Mouse (Mus musculus) lung, embryonic 15.5 days (tissue): Measurements from ENCODE around the gene Mif4gd. TPM values are rescaled to one million over a fixed set of nuclear protein-coding genes. Genes with fewer than 3 reads are reported as not detected.
A peak's percentile ranks its signal among the peaks of the same experiment; 100 is the strongest.

Experiments used
- ATAC-seq: fragments of 200-750 bp; cut with Nextera tagmentation; 2 replicates; pipeline ENCODE4 v1.8.0; 2017; ENCODE audit warnings: moderate number of reproducible peaks, borderline replicate concordance; ENCODE audit not compliant: low FRiP score, low TSS enrichment; ENCODE audit errors: extremely low read depth
- H3K27ac ChIP-seq: fragments of 300-500 bp; sonication (generic); 2 replicates; pipeline ENCODE4 v1.5.1; 2015; ENCODE audit warnings: moderate library complexity, mild to moderate bottlenecking, inconsistent platforms
- H3K27me3 ChIP-seq: fragments of 300-500 bp; sonication (generic); 2 replicates; pipeline ENCODE4 v1.6.1; 2015; ENCODE audit warnings: inconsistent platforms
- H3K36me3 ChIP-seq: fragments of 300-500 bp; sonication (generic); 2 replicates; pipeline ENCODE4 v1.6.1; 2015; ENCODE audit warnings: inconsistent platforms
- H3K4me1 ChIP-seq: fragments of 300-500 bp; sonication (generic); 2 replicates; pipeline ENCODE4 v1.6.1; 2015; ENCODE audit warnings: inconsistent platforms
- H3K4me2 ChIP-seq: fragments of 300-500 bp; sonication (generic); 2 replicates; pipeline ENCODE4 v1.6.1; 2015; ENCODE audit warnings: inconsistent platforms, mild to moderate bottlenecking, moderate library complexity
- H3K4me3 ChIP-seq: fragments of 300-500 bp; sonication (generic); 2 replicates; pipeline ENCODE4 v1.5.1; 2015; ENCODE audit warnings: mild to moderate bottlenecking, inconsistent platforms
- H3K9ac ChIP-seq: fragments of 300-500 bp; sonication (generic); 2 replicates; pipeline ENCODE4 v1.6.1; 2015; ENCODE audit warnings: inconsistent platforms
- H3K9me3 ChIP-seq: fragments of 300-500 bp; sonication (generic); 2 replicates; pipeline ENCODE4 v1.6.1; 2016; ENCODE audit warnings: inconsistent platforms
- WGBS: fragments of 180-500 bp; shearing (Covaris S2); methylation state at CpG from one replicate; pipeline ENCODE4 v1.1.7; 2015; 5-methylcytosine and 5-hydroxymethylcytosine counted together
- polyA plus RNA-seq: library from polyadenylated mRNA; unstranded; fragments of >200 nt; fragmentation: Nextera tagmentation; extraction: Ambion mirVana; gene quantifications from 2 replicates; pipeline ENCODE4 v1.2.1, GENCODE M21; 2015

The Mif4gd gene
- polyA plus RNA-seq, 1 experiment from 2014 or later = 32.3 TPM

DNA sequence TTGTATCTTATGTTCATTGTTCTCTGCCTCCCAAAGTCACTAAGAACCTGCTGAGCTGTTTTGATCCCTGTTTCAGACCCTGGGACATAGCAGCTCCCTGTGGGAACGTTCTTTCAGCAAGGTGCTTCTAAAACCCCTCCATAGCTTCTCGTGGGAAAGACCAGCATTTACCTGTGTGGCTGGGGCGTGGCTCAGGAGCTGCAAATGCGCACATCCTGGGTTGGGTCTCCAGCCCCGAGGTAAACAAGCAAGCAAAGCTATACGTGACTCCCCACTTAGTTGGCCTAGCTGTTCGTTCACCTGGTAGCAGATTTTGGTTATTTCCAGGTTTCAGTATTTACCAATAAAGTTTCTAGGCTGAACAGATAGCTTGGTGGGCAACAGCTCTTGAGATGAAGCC, 19.5 kb upstream of the Mif4gd start:
- ATAC-seq = no peak
- Histone ChIP-seq H3K4me3 (no peak overlapping the region), H3K36me3 (0 out of 2 replicates have a peak, but pooled peaks cover 2% of the 10 kb centered on the region), H3K9me3 (no peaks in the 10 kb centered on the region), H3K27ac (no peak overlapping the region), H3K9ac (no peak overlapping the region), H3K27me3 (no peaks in the 10 kb centered on the region), H3K4me1 (peaks cover 4% of the 10 kb centered on the region; the same call in 1 of the 2 replicates), H3K4me2 (no peak overlapping the region)
- WGBS = 72% methylated on average over 7 of the region's 7 CpGs

DNA sequence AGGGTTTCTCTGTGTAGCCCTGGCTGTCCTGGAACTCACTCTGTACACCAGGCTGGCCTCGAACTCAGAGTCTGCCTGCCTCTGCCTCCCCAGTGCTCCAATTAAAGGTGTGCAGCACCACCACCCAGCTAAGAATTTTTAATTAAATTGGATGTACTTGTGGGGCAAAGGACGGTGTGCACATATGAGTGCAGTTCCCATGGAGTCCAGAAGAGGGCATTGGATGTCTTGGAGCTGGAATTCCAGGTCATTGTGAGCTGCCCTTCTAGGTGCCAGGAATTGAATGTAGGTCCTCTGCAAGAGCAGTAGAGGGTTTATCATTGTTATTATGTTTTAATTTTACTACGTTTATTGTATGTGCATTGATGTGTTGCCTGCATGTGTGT, 18.7 kb upstream of the Mif4gd start:
- no peaks in the 10 kb centered on the region for H3K9me3 ChIP-seq
- peaks cover 9% of the 10 kb centered on the region; the same call in 1 of the 2 replicates for H3K4me1 ChIP-seq
- H3K4me3 ChIP-seq = no peak overlapping the region
- H3K9ac ChIP-seq = no peak overlapping the region
- H3K4me2 ChIP-seq = peak overlapping the region; percentile 18; the same call in 1 of the 2 replicates
- WGBS = 20% methylated on average over 3 of the region's 3 CpGs
- H3K36me3 ChIP-seq = 0 out of 2 replicates have a peak, but pooled peaks cover 2% of the 10 kb centered on the region
- no peaks in the 10 kb centered on the region for H3K27me3 ChIP-seq
- no peak for ATAC-seq
- 0 out of 2 replicates have a peak overlapping the region, but pooled peaks have one; percentile 39 for H3K27ac ChIP-seq

DNA sequence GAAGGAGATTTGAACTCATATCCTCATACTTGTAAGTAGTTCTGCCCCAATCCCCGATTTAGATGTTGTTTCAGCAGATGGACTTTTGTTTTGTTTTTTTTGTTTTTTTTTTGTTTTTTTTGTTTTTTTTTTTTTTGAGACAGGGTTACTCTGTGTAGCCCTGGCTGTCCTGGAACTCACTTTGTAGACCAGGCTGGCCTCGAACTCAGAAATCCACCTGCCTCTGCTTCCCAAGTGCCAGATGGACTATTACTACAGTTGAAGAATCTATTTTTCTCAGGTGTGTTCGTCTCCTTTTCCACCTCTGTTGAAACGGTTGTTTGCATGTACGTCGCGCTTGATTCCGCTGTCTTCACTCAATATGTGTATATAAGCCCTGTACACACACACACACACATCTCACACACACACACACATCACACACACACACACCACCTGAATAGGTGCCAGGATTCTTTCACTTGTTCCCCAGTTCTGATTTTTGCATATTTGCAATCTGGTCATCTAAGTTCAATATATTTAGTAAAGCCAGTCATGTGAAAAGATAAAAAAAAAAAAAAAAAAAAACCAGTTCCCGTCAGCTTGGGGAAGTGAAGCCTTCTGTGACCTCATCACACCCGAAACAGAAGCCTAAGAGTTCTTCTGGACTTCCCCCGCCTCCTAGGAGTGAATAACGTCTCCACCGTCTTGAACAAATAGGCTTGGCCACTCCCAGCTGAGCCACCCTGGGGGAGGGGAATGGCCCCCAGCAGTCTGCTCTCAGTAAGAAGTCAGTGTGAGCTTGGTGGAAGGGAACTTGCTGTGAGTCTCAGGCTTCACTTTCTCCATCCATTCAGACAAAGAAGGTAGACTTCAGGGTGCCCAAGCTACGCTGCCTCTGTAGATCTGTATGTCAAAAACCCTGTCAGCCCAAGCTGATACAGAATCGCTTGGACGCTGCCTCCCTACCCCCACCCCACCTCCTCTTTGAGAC, 18.0 kb upstream of the Mif4gd start:
- H3K27ac ChIP-seq = 0 out of 2 replicates have a peak overlapping the region, but pooled peaks have one; percentile 39
- no peaks in the 10 kb centered on the region for H3K27me3 ChIP-seq
- peak overlapping the region; percentile 18; the same call in 1 of the 2 replicates for H3K4me2 ChIP-seq
- no peak overlapping the region for H3K9ac ChIP-seq
- H3K36me3 ChIP-seq = 0 out of 2 replicates have a peak, but pooled peaks cover 2% of the 10 kb centered on the region
- WGBS = 41% methylated on average over 16 of the region's 16 CpGs
- peaks cover 9% of the 10 kb centered on the region; the same call in 1 of the 2 replicates for H3K4me1 ChIP-seq
- no peak for ATAC-seq
- H3K4me3 ChIP-seq = no peak overlapping the region
- H3K9me3 ChIP-seq = no peaks in the 10 kb centered on the region

DNA sequence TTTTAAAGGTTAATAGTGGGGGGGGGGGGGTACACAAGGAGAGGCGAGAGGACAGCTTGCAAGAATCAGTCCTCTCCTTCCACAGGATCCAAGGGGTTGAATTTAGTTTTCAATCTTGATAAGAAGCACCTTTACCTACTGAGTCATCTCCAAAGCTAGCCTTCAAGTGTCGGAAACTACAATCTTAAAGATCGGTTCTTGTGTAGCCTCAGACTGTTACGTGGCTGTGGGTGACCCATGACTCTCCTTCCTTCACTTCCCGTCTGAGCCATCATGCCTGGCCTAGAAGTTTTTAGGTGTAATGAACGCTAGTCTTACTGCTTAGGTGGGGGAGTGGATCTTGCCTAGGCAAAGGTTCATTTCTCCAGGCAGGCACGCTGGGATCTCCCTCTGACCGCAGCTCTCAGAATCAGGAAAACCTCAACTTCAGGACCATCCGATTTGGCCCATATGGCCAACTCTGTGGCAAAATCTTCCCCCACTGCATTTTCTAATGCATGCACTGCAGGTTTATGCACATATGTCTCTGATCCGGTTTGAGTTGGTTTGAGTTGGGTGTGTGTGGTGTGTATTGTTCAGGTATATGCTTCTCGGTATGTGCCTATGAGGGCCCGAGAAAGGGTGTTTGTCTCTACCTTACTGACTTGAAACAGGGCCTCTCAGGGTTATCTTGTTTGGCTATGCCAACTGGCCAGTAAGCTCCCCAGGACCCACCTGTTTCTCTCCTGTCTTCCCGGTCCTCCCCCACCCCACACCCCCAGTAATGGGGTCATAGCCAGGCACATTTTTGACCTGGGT, 17.2 kb upstream of the Mif4gd start:
- H3K36me3 ChIP-seq = 0 out of 2 replicates have a peak, but pooled peaks cover under 1% of the 10 kb centered on the region
- no peak overlapping the region for H3K27ac ChIP-seq
- no peak overlapping the region for H3K4me2 ChIP-seq
- 83% methylated on average over 13 of the region's 13 CpGs for WGBS
- no peak for ATAC-seq
- H3K4me3 ChIP-seq = no peak overlapping the region
- no peaks in the 10 kb centered on the region for H3K27me3 ChIP-seq
- no peak overlapping the region for H3K9ac ChIP-seq
- peaks cover 9% of the 10 kb centered on the region; the same call in 1 of the 2 replicates for H3K4me1 ChIP-seq
- no peaks in the 10 kb centered on the region for H3K9me3 ChIP-seq

DNA sequence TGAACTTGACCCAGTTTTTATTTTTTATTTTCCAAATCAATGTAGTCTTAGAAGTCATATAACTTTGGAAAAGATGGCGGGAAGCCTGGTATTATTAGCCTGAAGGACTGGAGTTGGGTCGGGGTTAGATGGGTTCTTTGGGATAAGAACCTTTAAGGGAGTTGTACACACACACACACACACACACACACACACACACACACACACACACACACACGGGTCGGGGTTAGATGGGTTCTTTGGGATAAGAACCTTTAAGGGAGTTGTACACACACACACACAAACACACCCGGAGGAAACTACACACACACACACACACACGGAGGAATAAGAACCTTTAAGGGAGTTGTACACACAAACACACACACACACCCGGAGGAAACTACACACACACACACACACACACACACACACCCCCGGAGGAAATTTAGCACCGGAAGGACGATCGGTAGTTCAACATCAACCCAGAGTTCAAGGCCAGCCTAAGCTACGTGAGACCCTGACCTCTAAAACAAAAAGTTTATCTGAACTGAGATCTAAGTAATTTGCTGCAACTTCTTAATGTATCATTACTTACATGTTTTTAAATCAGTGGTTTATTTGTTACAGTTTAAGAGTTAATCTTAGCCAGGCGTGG, 15.8 kb upstream of the Mif4gd start:
- ATAC-seq = peak; percentile 14; the same call in 1 of the 2 replicates
- Histone ChIP-seq H3K27me3 (no peaks in the 10 kb centered on the region), H3K36me3 (no peaks in the 10 kb centered on the region), H3K4me1 (peaks cover 9% of the 10 kb centered on the region; the same call in 1 of the 2 replicates), H3K9ac (peak overlapping the region; percentile 28), H3K4me2 (peak overlapping the region; percentile 91), H3K9me3 (no peaks in the 10 kb centered on the region), H3K4me3 (peak overlapping the region; percentile 70), H3K27ac (no peak overlapping the region)
- 48% methylated on average over 13 of the region's 13 CpGs for WGBS

DNA sequence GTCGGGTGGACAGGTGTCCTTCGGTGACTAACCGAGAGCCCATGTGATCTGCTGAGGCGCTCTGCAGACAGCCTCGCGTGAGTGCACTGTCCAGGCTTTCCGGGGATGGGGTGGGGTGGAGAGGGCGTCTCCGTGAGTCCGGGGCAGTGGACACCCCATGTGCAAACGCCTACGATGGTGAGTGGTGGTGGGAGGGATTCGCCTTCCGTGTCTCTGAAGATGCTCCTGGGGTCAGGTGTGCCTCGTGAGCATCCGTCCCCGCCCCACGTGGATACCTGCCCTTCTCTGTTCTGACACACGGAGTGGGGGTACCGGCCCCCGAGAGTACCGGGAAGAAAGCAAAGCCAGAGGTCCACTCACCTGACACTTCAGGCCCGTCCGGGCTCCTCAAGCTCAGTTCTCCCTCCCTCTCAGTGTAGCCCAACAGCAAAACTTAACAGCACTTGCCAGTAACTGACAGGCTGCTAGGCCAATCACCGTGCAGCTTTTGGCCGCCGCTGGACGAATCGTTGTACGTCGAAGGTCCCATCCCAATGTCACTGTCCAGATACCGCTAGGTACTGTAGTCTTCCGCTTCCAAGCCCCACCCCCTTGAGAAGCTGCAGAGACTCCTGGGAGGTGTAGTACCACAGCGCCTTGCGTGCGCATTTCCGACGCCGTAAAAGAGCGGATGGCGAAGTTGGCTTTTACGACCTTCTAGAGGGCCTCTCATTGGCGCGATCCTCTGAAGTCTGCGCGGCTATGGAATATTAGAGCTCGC, 15.1 kb upstream of the Mif4gd start, which contains the start of gene Slc25a19:
Gene Slc25a19 (minus strand): TSS at position 591 of the 760 bp plus-strand sequence.
- peak; percentile 98 for ATAC-seq
- Histone ChIP-seq H3K9me3 (no peaks in the 10 kb centered on the region), H3K4me2 (peak within 1 kb of the TSS; percentile 91), H3K27ac (no peak within 1 kb of the TSS; the same call in 1 of the 2 replicates), H3K4me1 (peaks cover 9% of the 10 kb centered on the region; the same call in 1 of the 2 replicates), H3K27me3 (no peaks in the 10 kb centered on the region), H3K36me3 (no peaks in the 10 kb centered on the region; the same call in 1 of the 2 replicates), H3K4me3 (peak within 1 kb of the TSS; percentile 70), H3K9ac (peak within 1 kb of the TSS; percentile 67)
- under 1% methylated on average over 47 of the region's 47 CpGs for WGBS

DNA sequence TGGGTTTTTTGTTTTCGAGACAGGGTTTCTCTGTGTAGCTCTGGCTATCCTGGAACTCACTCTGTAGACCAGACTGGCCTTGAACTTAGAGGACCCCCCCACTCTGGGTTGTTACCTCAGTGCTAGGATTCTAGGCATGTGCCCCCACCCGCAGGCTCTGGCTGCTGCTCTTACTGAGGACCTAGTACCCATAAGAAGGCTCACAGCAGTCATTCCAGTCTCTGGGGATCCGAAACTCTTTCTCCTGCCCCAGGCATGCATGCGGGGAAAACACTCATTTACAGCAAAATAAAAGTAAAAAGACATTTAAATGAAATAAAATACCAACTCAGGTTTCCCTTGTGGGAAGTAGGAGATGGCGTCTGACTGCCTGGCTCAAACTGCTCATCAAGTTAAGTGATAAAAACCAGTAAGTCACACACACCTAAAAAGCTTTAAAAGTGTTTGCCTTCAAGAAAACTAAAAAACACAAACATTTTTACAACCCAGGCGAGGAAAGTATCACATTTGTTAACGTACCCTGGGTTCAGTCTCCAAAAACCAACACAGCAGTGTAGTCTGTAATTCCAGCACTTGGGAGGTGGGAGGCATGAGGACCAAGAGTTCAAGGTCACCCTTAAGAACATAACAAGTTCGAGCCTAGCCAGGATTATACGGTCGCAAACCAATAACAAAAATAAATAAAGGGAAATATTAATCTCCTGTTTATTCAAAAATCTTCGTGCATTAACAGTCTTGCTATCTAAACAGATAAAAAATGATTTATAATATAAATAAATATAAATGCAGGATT, 14.3 kb upstream of the Mif4gd start:
- ATAC-seq = no peak
- Histone ChIP-seq H3K4me1 (peaks cover 9% of the 10 kb centered on the region; the same call in 1 of the 2 replicates), H3K36me3 (peaks cover 7% of the 10 kb centered on the region; the same call in 1 of the 2 replicates), H3K9me3 (no peaks in the 10 kb centered on the region), H3K27me3 (no peaks in the 10 kb centered on the region), H3K4me3 (peak overlapping the region; percentile 70), H3K27ac (no peak overlapping the region), H3K9ac (peak overlapping the region; percentile 67), H3K4me2 (peak overlapping the region; percentile 91)
- WGBS = 37% methylated on average over 11 of the region's 11 CpGs

DNA sequence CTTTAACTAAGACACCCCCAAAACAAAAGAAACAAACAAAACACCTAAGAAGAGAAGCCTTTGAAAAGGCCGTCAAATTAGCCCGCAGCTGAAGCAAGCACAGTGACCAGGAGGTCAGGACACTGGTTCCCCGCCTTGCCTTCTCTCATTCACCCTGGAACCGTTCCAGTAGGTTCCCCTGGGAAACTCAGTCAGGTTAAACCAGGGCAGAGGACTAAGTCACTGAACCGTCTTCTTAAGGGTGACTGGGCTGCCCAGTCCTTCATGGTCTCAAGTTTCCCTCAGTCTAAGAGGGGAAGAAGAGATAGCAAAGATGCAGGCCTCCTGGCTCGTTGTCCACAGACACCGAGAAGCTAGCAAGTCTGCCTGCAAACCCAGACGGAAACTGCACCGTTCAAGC, 13.1 kb upstream of the Mif4gd start:
- H3K9me3 ChIP-seq = no peaks in the 10 kb centered on the region
- H3K27ac ChIP-seq = no peak overlapping the region
- peaks cover 7% of the 10 kb centered on the region; the same call in 1 of the 2 replicates for H3K36me3 ChIP-seq
- WGBS = 72% methylated on average over 9 of the region's 9 CpGs
- no peak overlapping the region for H3K9ac ChIP-seq
- H3K27me3 ChIP-seq = no peaks in the 10 kb centered on the region
- no peak overlapping the region for H3K4me2 ChIP-seq
- no peak overlapping the region for H3K4me3 ChIP-seq
- no peak for ATAC-seq
- peaks cover 9% of the 10 kb centered on the region; the same call in 1 of the 2 replicates for H3K4me1 ChIP-seq

DNA sequence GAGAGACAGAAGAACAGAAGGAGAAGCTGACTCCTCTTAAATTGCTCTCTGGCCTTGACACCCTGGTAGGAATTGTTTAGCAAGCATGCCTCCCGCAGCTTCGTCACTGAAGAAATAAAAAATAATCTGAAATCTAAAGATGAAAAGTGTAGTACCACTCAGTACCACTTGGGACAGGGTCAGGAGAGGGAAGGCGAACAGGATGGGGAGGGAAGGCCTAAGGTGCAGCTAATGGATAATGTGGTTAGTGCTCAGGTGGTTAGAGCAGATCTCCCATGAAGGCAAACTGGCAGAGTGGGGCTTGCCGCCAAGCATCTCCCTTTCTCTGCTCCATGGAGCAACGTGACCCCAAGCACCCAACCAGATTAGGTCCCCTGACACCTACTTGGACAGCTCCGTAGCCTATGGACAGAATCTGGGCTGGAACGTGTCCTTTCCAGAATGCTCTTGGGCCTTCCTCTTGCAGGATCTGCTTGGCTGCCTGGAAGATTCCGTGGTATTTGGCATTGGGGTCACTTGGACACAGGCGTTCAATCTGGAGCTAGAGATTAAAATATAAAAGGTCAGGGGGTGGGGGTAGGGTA, 10.8 kb upstream of the Mif4gd start:
- Histone ChIP-seq H3K36me3 (peaks cover 12% of the 10 kb centered on the region; the same call in 1 of the 2 replicates), H3K9ac (no peak overlapping the region), H3K4me3 (no peak overlapping the region), H3K9me3 (no peaks in the 10 kb centered on the region), H3K27ac (no peak overlapping the region), H3K4me1 (peaks cover 9% of the 10 kb centered on the region; the same call in 1 of the 2 replicates), H3K4me2 (no peak overlapping the region), H3K27me3 (no peaks in the 10 kb centered on the region)
- WGBS = 71% methylated on average over 9 of the region's 9 CpGs
- no peak for ATAC-seq

DNA sequence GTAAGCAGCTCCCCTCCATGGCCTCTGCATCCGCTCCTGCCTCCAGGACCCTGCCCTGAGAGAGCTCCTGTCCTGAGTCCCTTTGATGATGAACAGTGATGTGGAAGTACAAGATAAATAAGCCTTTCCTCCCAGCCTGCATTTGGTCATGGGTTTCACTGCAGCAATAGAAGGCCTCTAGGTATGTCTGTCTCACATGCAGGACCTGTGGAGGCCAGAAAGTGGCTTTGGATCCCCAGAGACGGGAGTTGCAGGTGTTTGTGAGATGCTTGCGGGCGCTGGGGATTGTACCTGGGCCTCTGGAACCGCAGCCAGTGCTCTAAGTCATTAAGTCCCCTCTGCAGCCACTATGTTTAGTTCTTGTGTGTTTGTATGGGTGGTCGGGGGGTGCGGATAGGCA, 7.2 kb upstream of the Mif4gd start:
- Histone ChIP-seq H3K4me1 (no peaks in the 10 kb centered on the region), H3K4me2 (no peak overlapping the region), H3K9ac (no peak overlapping the region), H3K27me3 (no peaks in the 10 kb centered on the region), H3K27ac (no peak overlapping the region), H3K36me3 (peaks cover 12% of the 10 kb centered on the region; the same call in 1 of the 2 replicates), H3K4me3 (no peak overlapping the region), H3K9me3 (no peaks in the 10 kb centered on the region)
- 91% methylated on average over 7 of the region's 7 CpGs for WGBS
- no peak for ATAC-seq
